Mouse (Mus musculus) olfactory bulb, adult 2 months (tissue): ENCODE data around the gene Prkcz. TPM values are rescaled to one million over a fixed set of nuclear protein-coding genes. Genes with fewer than 3 reads are reported as not detected.
"Not testable (repeated sequence)": the region's sequence is repeated elsewhere in the genome, so short reads cannot be mapped to it uniquely, and the experiment has no call there.

Experiments
- H3K27ac ChIP-seq: fragments of 200-500 bp; 2 replicates; pipeline ENCODE4 v1.5.1; 2012; ENCODE audit warnings: low read depth, low read length; ENCODE audit not compliant: insufficient read depth
- H3K4me1 ChIP-seq: fragments of 200-500 bp; 2 replicates; pipeline ENCODE4 v1.6.1; 2012; ENCODE audit warnings: low read length; ENCODE audit not compliant: control insufficient read depth, insufficient read depth
- H3K4me3 ChIP-seq: fragments of 200-500 bp; 2 replicates; pipeline ENCODE4 v1.5.1; 2012; ENCODE audit warnings: mild to moderate bottlenecking, low read depth, low read length, moderate library complexity; ENCODE audit not compliant: insufficient read depth
- CTCF ChIP-seq: fragments of 200-500 bp; IDR thresholded peaks from 2 replicates; pipeline ENCODE4 v1.5.1; 2012; ENCODE audit warnings: low read depth, mild to moderate bottlenecking, low read length, moderate library complexity; ENCODE audit not compliant: insufficient read depth
- POLR2A ChIP-seq: fragments of 200-500 bp; IDR thresholded peaks from 2 replicates; pipeline ENCODE4 v1.6.1; 2012; ENCODE audit warnings: mild to moderate bottlenecking, low read depth, low read length, moderate library complexity; ENCODE audit not compliant: insufficient read depth
- WGBS: fragments of 180-500 bp; shearing (Covaris S2); methylation state at CpG from one replicate; pipeline ENCODE4 v1.1.7; 2018; 5-methylcytosine and 5-hydroxymethylcytosine counted together
- polyA plus RNA-seq: library from polyadenylated mRNA; stranded (reverse); fragments of >200 nt; gene quantifications from 2 replicates; pipeline ENCODE4 v1.2.4, GENCODE M21; 2012; ENCODE audit warnings: low replicate concordance; ENCODE audit not compliant: missing spikeins, insufficient read depth, insufficient read length

Gene Prkcz
- polyA plus RNA-seq, 1 experiment = not detected

DNA sequence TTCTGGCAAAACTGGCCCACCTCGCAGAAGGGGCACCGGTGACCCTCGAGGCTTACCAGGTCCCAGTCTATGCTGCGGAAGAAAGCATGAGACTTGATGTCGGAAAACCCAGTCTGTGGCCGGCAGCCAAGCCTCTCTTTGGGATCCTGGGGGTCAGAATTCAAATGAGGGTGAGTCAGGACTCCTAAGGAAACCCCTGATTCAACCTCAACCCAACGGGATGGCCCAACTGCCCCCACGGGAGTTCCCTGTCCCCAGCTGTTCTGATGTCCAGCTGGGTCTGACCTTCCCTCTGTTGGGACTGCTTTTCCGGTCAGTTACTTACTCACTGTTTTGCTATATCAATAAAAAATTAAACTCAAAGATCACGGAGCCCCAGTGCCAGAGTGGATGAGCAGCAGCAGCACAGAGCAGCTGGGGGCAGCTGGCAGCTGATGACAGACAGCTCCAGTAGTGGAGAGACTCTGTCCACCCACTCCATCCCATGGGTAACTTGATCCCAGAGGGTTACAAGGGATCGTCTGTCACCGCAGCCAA, 93.5 kb downstream of the Prkcz start:
- Histone ChIP-seq H3K4me1 (peaks cover 11% of the 10 kb centered on the region), H3K4me3 (no peak overlapping the region), H3K27ac (no peak overlapping the region)
- TF ChIP-seq POLR2A = no peak
- 69% methylated on average over 12 of the region's 12 CpGs for WGBS

DNA sequence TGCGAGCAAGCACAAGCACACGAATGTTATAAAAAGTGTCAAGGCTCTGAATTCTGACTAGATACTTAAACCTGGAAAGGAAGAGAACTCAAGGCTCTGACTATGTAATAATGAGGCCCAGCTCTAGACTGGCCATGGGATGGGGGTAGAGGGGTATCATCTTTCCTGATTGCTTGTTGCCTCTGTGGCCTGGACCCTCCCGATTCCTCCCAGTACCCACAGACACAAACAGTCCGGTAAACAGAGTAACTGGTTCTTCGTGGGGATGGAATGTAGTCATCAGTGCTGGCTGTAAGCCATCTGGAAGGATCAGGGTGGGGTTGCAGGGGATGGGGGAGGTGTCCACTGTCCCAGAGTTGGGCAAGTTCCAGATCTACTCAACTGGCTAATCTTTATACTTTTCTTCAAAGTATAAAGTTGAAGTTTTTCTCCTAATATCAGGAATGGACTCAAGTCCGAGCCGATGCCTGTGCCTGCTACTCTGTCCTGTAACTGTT, 94.1 kb downstream of the Prkcz start:
- TF ChIP-seq CTCF (no peak), POLR2A (no peak)
- no peak overlapping the region for H3K4me3 ChIP-seq
- no peak overlapping the region for H3K27ac ChIP-seq
- H3K4me1 ChIP-seq = peaks cover 7% of the 10 kb centered on the region; the same call in 1 of the 2 replicates
- 64% methylated on average over 7 of the region's 7 CpGs for WGBS

- Histone ChIP-seq H3K4me3 (no peak overlapping the region), H3K4me1 (peaks cover 7% of the 10 kb centered on the region; the same call in 1 of the 2 replicates), H3K27ac (no peak overlapping the region)
- WGBS = 86% methylated on average over 3 of the region's 3 CpGs
- TF ChIP-seq POLR2A (no peak), CTCF (no peak)
Observed at GRCm38 (mm10) chr4:155264521-155265321, 96.4 kb downstream of the Prkcz start.

- H3K27ac ChIP-seq = no peak overlapping the region
- no peak overlapping the region for H3K4me3 ChIP-seq
- no peak for TF ChIP-seq CTCF
- TF ChIP-seq POLR2A = no peak
- H3K4me1 ChIP-seq = peaks cover 25% of the 10 kb centered on the region
- 81% methylated on average over 6 of the region's 6 CpGs for WGBS
Observed at GRCm38 (mm10) chr4:155252253-155252652, 108.9 kb downstream of the Prkcz start.

DNA sequence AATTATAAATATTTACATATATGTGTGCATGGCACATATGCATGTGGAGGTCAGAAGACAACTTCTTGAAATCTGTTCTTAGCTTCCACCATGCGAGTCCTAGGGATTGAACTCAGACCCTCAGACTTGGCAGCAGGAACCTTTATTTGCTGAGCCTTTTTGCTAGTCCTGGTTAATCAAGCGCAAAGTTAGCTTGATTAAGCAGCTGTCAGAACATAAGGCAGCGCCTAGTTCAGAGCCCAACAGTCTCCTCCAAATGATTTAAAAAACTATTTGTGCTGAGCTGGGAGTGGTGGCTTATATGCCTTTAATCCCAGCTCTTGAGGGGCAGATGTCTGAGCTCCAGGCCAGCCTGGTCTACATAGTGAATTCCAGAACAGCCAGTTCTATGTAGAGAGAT, 110.0 kb downstream of the Prkcz start:
- H3K4me3 ChIP-seq = no peak overlapping the region
- WGBS = 70% methylated on average over 3 of the region's 3 CpGs
- H3K4me1 ChIP-seq = peaks cover 35% of the 10 kb centered on the region
- no peak for TF ChIP-seq CTCF
- TF ChIP-seq POLR2A = no peak
- H3K27ac ChIP-seq = no peak overlapping the region

DNA sequence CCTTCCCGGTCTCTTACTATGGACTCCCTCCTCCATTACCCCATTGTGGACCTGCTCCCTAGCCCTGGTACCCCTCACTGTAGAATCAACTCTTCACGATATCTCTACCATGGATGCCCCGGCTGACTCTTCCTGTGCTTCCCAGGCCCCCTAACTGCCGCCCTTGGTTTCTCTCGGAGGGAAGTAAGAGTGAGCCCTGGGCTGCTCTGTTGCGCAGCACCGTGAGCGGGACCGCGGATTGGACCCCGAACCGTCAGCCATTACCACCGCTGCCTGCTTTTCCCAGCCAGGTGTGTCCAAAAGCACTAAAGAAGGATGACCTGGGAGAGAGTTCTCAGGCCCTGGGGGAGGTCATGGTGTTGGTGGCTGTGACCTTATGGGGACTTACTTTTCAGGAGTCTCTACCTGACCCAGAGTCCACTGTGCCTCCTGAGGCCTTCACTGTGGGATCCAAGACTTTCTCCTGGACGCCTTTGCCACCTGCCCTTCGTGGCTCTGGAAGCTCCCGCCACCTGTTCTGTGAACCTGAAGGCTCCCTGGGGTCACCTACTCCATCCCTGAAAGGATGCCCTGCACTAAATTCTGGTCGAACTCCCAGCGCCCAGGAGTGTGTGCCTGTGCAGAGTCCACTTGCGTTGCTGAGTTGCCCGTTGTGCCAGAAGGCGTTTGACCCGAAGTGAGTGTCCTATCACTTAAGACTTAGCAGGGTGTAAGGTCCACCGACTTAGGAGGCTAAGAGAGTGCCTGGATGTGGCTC, 110.6 kb downstream of the Prkcz start:
- Histone ChIP-seq H3K4me1 (peaks cover 41% of the 10 kb centered on the region), H3K4me3 (peak overlapping the region; percentile 63), H3K27ac (peak overlapping the region; percentile 92)
- WGBS = 15% methylated on average over 23 of the region's 23 CpGs
- no peak for TF ChIP-seq POLR2A

GRCm38 (mm10) chr4:155249648-155250351, 111.4 kb downstream of the Prkcz start, which contains the start of gene Faap20:
TSS of gene Faap20 (plus strand) at chr4:155249802.
- under 1% methylated on average over 57 of the region's 58 CpGs for WGBS
- TF ChIP-seq CTCF = no peak
- TF ChIP-seq POLR2A = 0 out of 2 replicates have a peak, but pooled peaks have one; percentile 37
- Histone ChIP-seq H3K4me1 (peaks cover 42% of the 10 kb centered on the region), H3K4me3 (peak within 1 kb of the TSS; percentile 63), H3K27ac (peak within 1 kb of the TSS; percentile 92)

DNA sequence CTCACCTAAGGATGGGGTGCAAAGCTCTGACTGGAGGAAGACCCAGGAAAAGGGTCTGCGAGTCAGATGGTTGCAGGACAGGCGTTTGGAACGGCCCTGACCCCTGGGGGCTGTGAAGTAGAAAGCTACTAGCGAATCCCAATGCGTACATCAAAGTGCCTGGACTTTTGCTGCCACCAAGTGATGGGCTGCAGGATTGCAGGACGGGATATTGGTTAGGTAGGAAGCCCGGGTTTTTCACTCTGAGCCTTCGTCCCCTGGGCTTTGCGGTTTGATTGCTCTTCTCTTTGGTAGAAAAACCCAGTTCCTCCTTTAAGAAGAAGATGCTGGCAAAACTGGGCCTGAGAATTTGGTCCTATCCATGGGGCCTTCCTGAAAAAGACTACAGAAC, 111.9 kb downstream of the Prkcz start:
- WGBS = 0% methylated on average over 9 of the region's 9 CpGs
- Histone ChIP-seq H3K4me3 (peak overlapping the region; percentile 63), H3K27ac (peak overlapping the region; percentile 92), H3K4me1 (peaks cover 42% of the 10 kb centered on the region)
- TF ChIP-seq CTCF (peak; percentile 89), POLR2A (no peak)

DNA sequence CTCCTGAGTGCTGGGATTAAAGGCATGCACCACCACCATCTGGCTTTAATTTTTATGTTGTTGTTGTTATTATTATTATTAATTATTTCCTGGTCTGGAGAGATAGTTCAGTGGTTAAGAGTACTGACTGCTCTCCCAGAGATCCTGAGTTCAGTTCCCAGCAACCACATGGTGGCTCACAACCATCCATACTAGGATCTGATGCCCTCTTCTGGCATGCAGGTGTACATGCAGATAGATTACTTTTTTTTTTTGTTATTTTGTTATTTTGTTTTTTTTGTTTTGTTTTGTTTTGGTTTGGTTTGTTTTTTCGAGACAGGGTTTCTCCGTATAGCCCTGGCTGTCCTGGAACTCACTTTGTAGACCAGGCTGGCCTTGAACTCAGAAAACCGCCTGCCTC, 113.1 kb downstream of the Prkcz start:
- H3K27ac ChIP-seq, H3K4me3 ChIP-seq: not testable (repeated sequence)
- H3K4me1 ChIP-seq = peaks cover 42% of the 10 kb centered on the region
- WGBS = 91% methylated on average over 3 of the region's 3 CpGs
